ENCODE assay signal across 12 mouse cellular contexts in genomic region chr10:68800339-68800738, GRCm38 (mm10).
"Had no signal": no experiment of that assay in that cellular context is flagged by ENCODE, and none has a peak within 500 bp of the region (broad histone marks: within the 10 kb centered on the region; RNA-seq: fewer than 3 reads in every experiment).

No protein-coding gene starts in this region.

- H3K27me3 ChIP-seq: liver, embryonic 15.5 days had no signal

- H3K4me3 ChIP-seq: liver, embryonic 15.5 days had no signal

- ATAC-seq: hindbrain, postnatal 0 days; lung, postnatal 0 days had no signal

- H3K4me1 ChIP-seq: liver, embryonic 15.5 days had no signal

- H3K27ac ChIP-seq: hindbrain, postnatal 0 days; kidney, postnatal 0 days; liver, embryonic 15.5 days had no signal

- H3K4me2 ChIP-seq: liver, embryonic 15.5 days had no signal

- H3K36me3 ChIP-seq: liver, embryonic 15.5 days had no signal

- H3K9ac ChIP-seq: liver, embryonic 15.5 days had no signal

- DNase-seq: layer of hippocampus, adult 9-11 months; layer of hippocampus, postnatal 36 days; lung, adult 2 months; lung, postnatal 36 days; right cerebral cortex, postnatal 4 days; spleen, adult 18-20 months; thymus, adult 18-20 months; thymus, postnatal 14 days had no signal

- H3K9me3 ChIP-seq: liver, embryonic 15.5 days had no signal
